Mouse (Mus musculus): ENCODE results near the gene Psg16. TPM values are rescaled to one million over a fixed set of nuclear protein-coding genes. Genes with fewer than 3 reads are reported as not detected.

Psg16 gene
- polyA plus RNA-seq (2012; fragmentation: generic; extraction: Trizol), result not detected
- long read RNA-seq, experiment 1, result 0 reads
- long read RNA-seq, experiment 2, result 0 reads

GRCm38 (mm10) chr7:17073904-17074615 is at the start of gene Psg16:
Psg16 (plus strand) TSS chr7:17074040.
- no peaks in the 10 kb centered on the region for H3K79me2 ChIP-seq (ENCODE audit: control insufficient read depth, insufficient read depth)
- no peaks in the 10 kb centered on the region for H3K79me3 ChIP-seq (ENCODE audit: low read depth)
- no peaks in the 10 kb centered on the region for H3K27me3 ChIP-seq (ENCODE audit: control insufficient read depth, insufficient read depth, insufficient read length)
- no peak within 1 kb of the TSS for H3K4me3 ChIP-seq (ENCODE audit: insufficient read depth, poor library complexity, severe bottlenecking)
- no peak within 1 kb of the TSS for H3ac ChIP-seq (ENCODE audit: control insufficient read depth, insufficient read length, low read depth)
- H3K36me3 ChIP-seq (ENCODE audit: control insufficient read depth, insufficient read depth), result no peaks in the 10 kb centered on the region
- TF ChIP-seq MYOG (IDR thresholded peaks at IDR 0.05; ENCODE audit: control insufficient read depth, extremely low read depth, insufficient read length), result no peak
- TF ChIP-seq MYOD1 (IDR thresholded peaks at IDR 0.05; ENCODE audit: control insufficient read depth, insufficient read length, low read depth), result no peak
- TF ChIP-seq CTCF (IDR thresholded peaks at IDR 0.05; ENCODE audit: control insufficient read depth, insufficient read depth, insufficient read length), result peak; percentile 56
- no peak for TF ChIP-seq FOSL1 (IDR thresholded peaks at IDR 0.05; ENCODE audit: insufficient read depth, low read length, poor library complexity, severe bottlenecking)

- Histone ChIP-seq H3K79me3 (ENCODE audit: low read depth) (peaks cover 36% of the 10 kb centered on the region), H3K4me3 (ENCODE audit: insufficient read depth, poor library complexity, severe bottlenecking) (no peak overlapping the region), H3ac (ENCODE audit: control insufficient read depth, insufficient read length, low read depth) (no peak overlapping the region), H3K27me3 (ENCODE audit: control insufficient read depth, insufficient read depth, insufficient read length) (no peaks in the 10 kb centered on the region), H3K36me3 (ENCODE audit: control insufficient read depth, insufficient read depth) (peaks cover 23% of the 10 kb centered on the region), H3K79me2 (ENCODE audit: control insufficient read depth, insufficient read depth) (peaks cover 71% of the 10 kb centered on the region)
- TF ChIP-seq CEBPB (IDR thresholded peaks at IDR 0.05; ENCODE audit: low read depth) (no peak), MYOD1 (IDR thresholded peaks at IDR 0.05; ENCODE audit: control insufficient read depth, insufficient read length, low read depth) (no peak), MYOG (IDR thresholded peaks at IDR 0.05; ENCODE audit: control insufficient read depth, extremely low read depth, insufficient read length) (no peak), MAX (IDR thresholded peaks at IDR 0.05) (no peak), USF1 (IDR thresholded peaks at IDR 0.05; ENCODE audit: low read depth) (no peak), CTCF (IDR thresholded peaks at IDR 0.05; ENCODE audit: control insufficient read depth, insufficient read depth, insufficient read length) (no peak), FOSL1 (IDR thresholded peaks at IDR 0.05; ENCODE audit: insufficient read depth, low read length, poor library complexity, severe bottlenecking) (no peak)
Measured at GRCm38 (mm10) chr7:17024141-17024540, 49.7 kb upstream of the Psg16 start.

GRCm38 (mm10) chr7:17024814-17025504 is 48.9 kb upstream of the Psg16 start:
- Histone ChIP-seq H3K79me3 (ENCODE audit: low read depth) (peaks cover 36% of the 10 kb centered on the region), H3K36me3 (ENCODE audit: control insufficient read depth, insufficient read depth) (peaks cover 21% of the 10 kb centered on the region)

DNA sequence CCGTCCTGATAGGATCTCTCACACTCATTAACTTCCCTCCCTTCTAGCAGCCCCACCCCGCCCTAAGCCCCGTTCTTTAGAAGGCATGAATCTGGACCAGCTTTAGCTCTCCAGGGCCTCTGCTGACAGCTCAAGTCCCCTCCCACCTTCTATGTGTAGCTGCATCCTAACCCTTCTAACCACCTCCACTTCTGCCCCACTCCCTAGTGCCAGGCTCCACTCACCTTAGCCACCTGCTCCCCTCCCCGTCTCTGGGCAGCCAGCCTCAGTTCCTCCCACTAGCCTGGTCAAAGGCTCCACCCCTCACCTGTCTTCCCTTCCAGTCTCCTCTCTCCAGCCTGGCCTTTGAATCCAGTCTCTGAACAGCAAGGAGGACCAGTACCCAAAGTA is 48.3 kb upstream of the Psg16 start:
- Histone ChIP-seq H3K36me3 (ENCODE audit: control insufficient read depth, insufficient read depth) (peaks cover 17% of the 10 kb centered on the region), H3K27me3 (ENCODE audit: control insufficient read depth, insufficient read depth, insufficient read length) (no peaks in the 10 kb centered on the region), H3K4me3 (ENCODE audit: insufficient read depth, poor library complexity, severe bottlenecking) (no peak overlapping the region), H3K79me2 (ENCODE audit: control insufficient read depth, insufficient read depth) (peaks cover 58% of the 10 kb centered on the region), H3ac (ENCODE audit: control insufficient read depth, insufficient read length, low read depth) (no peak overlapping the region), H3K79me3 (ENCODE audit: low read depth) (peaks cover 36% of the 10 kb centered on the region)
- TF ChIP-seq MYOG (IDR thresholded peaks at IDR 0.05; ENCODE audit: control insufficient read depth, extremely low read depth, insufficient read length) (no peak), USF1 (IDR thresholded peaks at IDR 0.05; ENCODE audit: low read depth) (no peak), MAX (IDR thresholded peaks at IDR 0.05) (no peak), CEBPB (IDR thresholded peaks at IDR 0.05; ENCODE audit: low read depth) (no peak), MYOD1 (IDR thresholded peaks at IDR 0.05; ENCODE audit: control insufficient read depth, insufficient read length, low read depth) (no peak), FOSL1 (IDR thresholded peaks at IDR 0.05; ENCODE audit: insufficient read depth, low read length, poor library complexity, severe bottlenecking) (no peak), CTCF (IDR thresholded peaks at IDR 0.05; ENCODE audit: control insufficient read depth, insufficient read depth, insufficient read length) (no peak)

More at GRCm38 (mm10) chr7:17024814-17025504, 48.9 kb upstream of the Psg16 start:
- Histone ChIP-seq H3ac (ENCODE audit: control insufficient read depth, insufficient read length, low read depth) (no peak overlapping the region), H3K79me2 (ENCODE audit: control insufficient read depth, insufficient read depth) (peaks cover 63% of the 10 kb centered on the region), H3K27me3 (ENCODE audit: control insufficient read depth, insufficient read depth, insufficient read length) (no peaks in the 10 kb centered on the region), H3K4me3 (ENCODE audit: insufficient read depth, poor library complexity, severe bottlenecking) (no peak overlapping the region)
- TF ChIP-seq CEBPB (IDR thresholded peaks at IDR 0.05; ENCODE audit: low read depth), result no peak
- TF ChIP-seq USF1 (IDR thresholded peaks at IDR 0.05; ENCODE audit: low read depth), result no peak
- TF ChIP-seq MYOG (IDR thresholded peaks at IDR 0.05; ENCODE audit: control insufficient read depth, extremely low read depth, insufficient read length), result no peak
- no peak for TF ChIP-seq MAX (IDR thresholded peaks at IDR 0.05)
- TF ChIP-seq MYOD1 (IDR thresholded peaks at IDR 0.05; ENCODE audit: control insufficient read depth, insufficient read length, low read depth), result no peak
- no peak for TF ChIP-seq FOSL1 (IDR thresholded peaks at IDR 0.05; ENCODE audit: insufficient read depth, low read length, poor library complexity, severe bottlenecking)
- no peak for TF ChIP-seq CTCF (IDR thresholded peaks at IDR 0.05; ENCODE audit: control insufficient read depth, insufficient read depth, insufficient read length)

DNA sequence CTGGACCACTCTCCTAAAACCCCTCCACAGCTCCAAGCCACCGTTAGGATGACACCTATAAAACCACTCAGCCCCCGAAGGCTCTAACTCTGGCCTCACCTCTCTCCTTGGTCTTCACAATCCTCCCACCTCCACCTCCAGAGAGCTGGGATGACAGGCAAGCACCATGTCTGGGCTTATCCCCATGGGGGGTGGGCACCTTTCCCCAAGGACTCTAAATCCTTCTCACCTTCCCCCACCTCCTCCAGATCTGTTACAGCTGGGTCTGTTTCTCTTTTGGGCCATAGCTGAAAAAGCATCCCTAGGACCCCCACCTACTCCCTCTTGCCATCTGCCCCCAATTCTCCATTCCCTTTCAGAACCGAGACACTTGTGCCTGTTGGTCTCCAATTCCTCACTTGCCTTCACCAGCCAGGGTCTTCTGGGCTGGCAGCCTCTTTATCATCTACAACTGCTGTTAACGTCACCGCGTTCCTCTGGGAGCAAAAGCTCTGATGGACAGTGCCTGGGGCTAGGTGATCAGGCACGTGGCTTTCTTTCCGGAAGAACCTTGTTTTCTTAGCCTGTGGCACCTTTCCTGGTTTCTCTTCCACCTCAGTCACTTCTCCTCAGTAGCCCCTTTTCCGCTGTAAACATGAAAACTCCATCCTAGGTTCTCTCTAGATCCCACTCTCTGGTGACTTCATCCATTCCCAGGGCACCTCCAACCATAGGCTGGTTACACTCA is 47.8 kb upstream of the Psg16 start:
- Histone ChIP-seq H3K79me3 (ENCODE audit: low read depth) (peaks cover 33% of the 10 kb centered on the region), H3ac (ENCODE audit: control insufficient read depth, insufficient read length, low read depth) (no peak overlapping the region), H3K4me3 (ENCODE audit: insufficient read depth, poor library complexity, severe bottlenecking) (peak overlapping the region; percentile 57), H3K79me2 (ENCODE audit: control insufficient read depth, insufficient read depth) (peaks cover 52% of the 10 kb centered on the region), H3K36me3 (ENCODE audit: control insufficient read depth, insufficient read depth) (peaks cover 12% of the 10 kb centered on the region), H3K27me3 (ENCODE audit: control insufficient read depth, insufficient read depth, insufficient read length) (no peaks in the 10 kb centered on the region)
- TF ChIP-seq USF1 (IDR thresholded peaks at IDR 0.05; ENCODE audit: low read depth) (no peak), MAX (IDR thresholded peaks at IDR 0.05) (no peak), MYOD1 (IDR thresholded peaks at IDR 0.05; ENCODE audit: control insufficient read depth, insufficient read length, low read depth) (no peak), FOSL1 (IDR thresholded peaks at IDR 0.05; ENCODE audit: insufficient read depth, low read length, poor library complexity, severe bottlenecking) (no peak), MYOG (IDR thresholded peaks at IDR 0.05; ENCODE audit: control insufficient read depth, extremely low read depth, insufficient read length) (no peak)
